Mouse (Mus musculus): Measurements from ENCODE around the gene Sspo. TPM values are rescaled to one million over a fixed set of nuclear protein-coding genes. Genes with fewer than 3 reads are reported as not detected.
A peak's percentile ranks its signal among the peaks of the same experiment; 100 is the strongest.

The Sspo gene
- total and polyA plus RNA-seq, 3 experiments: 0.08 to 0.42 (median 0.17) TPM

DNA sequence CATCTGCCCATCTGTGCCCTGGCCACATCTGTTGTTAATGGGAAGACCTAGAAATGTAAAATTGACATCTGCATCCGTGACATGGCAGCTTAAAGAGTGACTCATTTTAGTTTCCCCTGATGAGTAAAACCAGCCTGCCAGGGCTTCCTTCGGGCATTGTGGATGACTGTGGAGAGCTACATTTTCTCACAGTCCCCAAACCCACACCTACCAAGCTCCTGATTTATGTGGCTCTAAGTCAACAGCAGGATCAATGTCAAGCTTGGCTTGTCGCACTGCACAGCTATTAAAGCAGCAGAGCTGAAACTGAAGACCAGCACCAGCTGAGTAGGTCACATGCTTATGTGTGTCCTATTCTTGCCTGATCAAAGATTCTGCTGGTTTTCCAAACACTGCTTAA is 37.5 kb upstream of the Sspo start:
- no peak overlapping the region for H3K9ac ChIP-seq (ENCODE audit: insufficient read depth, low read depth)
- H3K27me3 ChIP-seq (replicated peaks): no peaks in the 10 kb centered on the region
- dilution Hi-C loops (cut with MboI; ENCODE audit: extremely low pct_ligation_motif_present, extremely low pct_unique_long_range_greater_than_20kb, low sequenced_read_pairs) (no loop called here), in situ Hi-C loops (cut with MboI; ENCODE audit: low pct_ligation_motif_present, low pct_unique_long_range_greater_than_20kb, low sequenced_read_pairs) (no loop called here)
- H3K9me3 ChIP-seq (replicated peaks; ENCODE audit: low read length): no peaks in the 10 kb centered on the region
- no peak overlapping the region for H3K4me3 ChIP-seq (replicated peaks in 1 of 3; ENCODE audit: low read depth in 2 of 3, low read length in 2 of 3, poor library complexity in 1 of 3)
- H3K79me2 ChIP-seq (replicated peaks; ENCODE audit: control insufficient read depth, extremely low read depth, insufficient read depth, poor library complexity, severe bottlenecking): no peaks in the 10 kb centered on the region
- no peak overlapping the region for H3K27ac ChIP-seq (ENCODE audit: insufficient read depth, low read depth)
- DNase-seq (ENCODE audit: extremely low read depth): peak; percentile 48
- H3K4me2 ChIP-seq (ENCODE audit: insufficient read depth, low read depth, poor library complexity, severe bottlenecking): no peak overlapping the region
- peaks cover 84 to 100% of the 10 kb centered on the region in 2 experiments for H3K36me3 ChIP-seq (replicated peaks in 1 of 2; ENCODE audit: control insufficient read depth in 1 of 2, insufficient read depth in 1 of 2, low read length in 1 of 2)
- H3K4me1 ChIP-seq (ENCODE audit: control insufficient read depth in 1 of 2, insufficient read depth in 2 of 2): no peaks in the 10 kb centered on the region
- TF ChIP-seq ZC3H11A (IDR thresholded peaks at IDR 0.05; ENCODE audit: low read depth, low read length) (no peak), MXI1 (IDR thresholded peaks at IDR 0.05; ENCODE audit: low read depth, low read length) (no peak), TCF12 (IDR thresholded peaks at IDR 0.05; ENCODE audit: low read depth, low read length) (peak; percentile 55; the same call in 1 of the 2 replicates), RAD21 (IDR thresholded peaks at IDR 0.05; ENCODE audit: low read depth, low read length) (no peak), CTCF (conservative IDR thresholded peaks at IDR 0.05 in 1 of 2, IDR thresholded peaks at IDR 0.05 in 1 of 2; ENCODE audit: low read depth in 2 of 2, low read length in 2 of 2) (no peak), ELF1 (IDR thresholded peaks at IDR 0.05; ENCODE audit: low read depth, low read length) (no peak), MAZ (IDR thresholded peaks at IDR 0.05; ENCODE audit: low read depth, low read length) (no peak), JUND (conservative IDR thresholded peaks at IDR 0.05; ENCODE audit: low read depth, low read length) (peak; percentile 50; the same call in 1 of the 2 replicates), TBP (conservative IDR thresholded peaks at IDR 0.05; ENCODE audit: low read depth, low read length) (no peak), CHD2 (IDR thresholded peaks at IDR 0.05; ENCODE audit: low read length) (no peak), ZMIZ1 (IDR thresholded peaks at IDR 0.05; ENCODE audit: low read depth, low read length) (no peak), EP300 (IDR thresholded peaks at IDR 0.05; ENCODE audit: low read length) (peak; percentile 80), HCFC1 (IDR thresholded peaks at IDR 0.05; ENCODE audit: low read depth, low read length) (no peak), GABPA (IDR thresholded peaks at IDR 0.05; ENCODE audit: insufficient replicate concordance, low read depth, low read length) (no peak), JUN (IDR thresholded peaks at IDR 0.05; ENCODE audit: insufficient read depth, low read depth, low read length) (peak; percentile 36; the same call in 1 of the 2 replicates), BHLHE40 (IDR thresholded peaks at IDR 0.05; ENCODE audit: low read depth, low read length) (no peak), PAX5 (IDR thresholded peaks at IDR 0.05; ENCODE audit: low read length) (no peak), CHD1 (IDR thresholded peaks at IDR 0.05; ENCODE audit: low read depth, low read length) (no peak), MEF2A (IDR thresholded peaks at IDR 0.05; ENCODE audit: borderline replicate concordance, low read depth, low read length) (no peak), E2F4 (IDR thresholded peaks at IDR 0.05; ENCODE audit: insufficient replicate concordance, low read depth, low read length) (no peak), ZKSCAN1 (IDR thresholded peaks at IDR 0.05; ENCODE audit: borderline replicate concordance, low read depth, low read length) (no peak), ZNF384 (IDR thresholded peaks at IDR 0.05; ENCODE audit: low read depth, low read length) (no peak), SMC3 (IDR thresholded peaks at IDR 0.05; ENCODE audit: low read depth, low read length) (no peak), MYC (IDR thresholded peaks at IDR 0.05; ENCODE audit: low read depth, low read length) (no peak), UBTF (IDR thresholded peaks at IDR 0.05; ENCODE audit: low read depth, low read length) (no peak), IRF4 (IDR thresholded peaks at IDR 0.05; ENCODE audit: low read depth, low read length) (peak; percentile 82), NELFE (IDR thresholded peaks at IDR 0.05; ENCODE audit: low read depth, low read length) (no peak), USF2 (conservative IDR thresholded peaks at IDR 0.05; ENCODE audit: low read depth, low read length) (no peak), KAT2A (IDR thresholded peaks at IDR 0.05; ENCODE audit: insufficient replicate concordance, low read length) (no peak), POLR2A (IDR thresholded peaks at IDR 0.05; ENCODE audit: low read depth, low read length) (no peak), SIN3A (IDR thresholded peaks at IDR 0.05; ENCODE audit: low read length) (no peak; the same call in 1 of the 2 replicates), USF1 (IDR thresholded peaks at IDR 0.05; ENCODE audit: low read depth, low read length) (no peak), MAX (IDR thresholded peaks at IDR 0.05; ENCODE audit: low read length) (no peak), ETS1 (conservative IDR thresholded peaks at IDR 0.05; ENCODE audit: low read depth, low read length) (peak; percentile 26; the same call in 1 of the 2 replicates), POLR2AphosphoS2 (IDR thresholded peaks at IDR 0.05; ENCODE audit: low read depth, low read length) (no peak), MAFK (IDR thresholded peaks at IDR 0.05; ENCODE audit: insufficient replicate concordance, low read length) (peak; percentile 19; the same call in 1 of the 2 replicates), NRF1 (IDR thresholded peaks at IDR 0.05; ENCODE audit: low read depth, low read length) (no peak), RCOR1 (conservative IDR thresholded peaks at IDR 0.05; ENCODE audit: low read depth, low read length) (peak; percentile 62; the same call in 1 of the 2 replicates)

Measured in CH12.LX (cell line).